Mouse (Mus musculus): ENCODE data around the gene Lipe. TPM values are rescaled to one million over a fixed set of nuclear protein-coding genes. Genes with fewer than 3 reads are reported as not detected.
A peak's percentile ranks its signal among the peaks of the same experiment; 100 is the strongest.
"Not testable (repeated sequence)": the region's sequence is repeated elsewhere in the genome, so short reads cannot be mapped to it uniquely, and the experiment has no call there.

The Lipe gene
- polyA plus RNA-seq, 1 experiment from 2014 or later = 11.4 TPM

- no peak overlapping the region for H3K4me3 ChIP-seq
- H3K4me1 ChIP-seq (replicated peaks) = peaks cover 12% of the 10 kb centered on the region
- H3K4me2 ChIP-seq = no peak overlapping the region
- H3K9ac ChIP-seq = no peak overlapping the region
- no peaks in the 10 kb centered on the region for H3K9me3 ChIP-seq
- no peaks in the 10 kb centered on the region for H3K27me3 ChIP-seq
- no peak overlapping the region for H3K27ac ChIP-seq (replicated peaks)
- no peaks in the 10 kb centered on the region for H3K36me3 ChIP-seq
- no peak for ATAC-seq (ENCODE audit: low read depth)
- 85% methylated on average over 4 of the region's 4 CpGs for WGBS
Observed at GRCm38 (mm10) chr7:25429886-25430784, 31.6 kb upstream of the Lipe start.

- ATAC-seq (ENCODE audit: low read depth) = no peak
- Histone ChIP-seq H3K4me3 (no peak overlapping the region), H3K9me3 (no peaks in the 10 kb centered on the region), H3K4me1 (replicated peaks) (peaks cover 6% of the 10 kb centered on the region), H3K27me3 (no peaks in the 10 kb centered on the region), H3K9ac (no peak overlapping the region), H3K36me3 (no peaks in the 10 kb centered on the region), H3K27ac (replicated peaks) (no peak overlapping the region), H3K4me2 (no peak overlapping the region)
- 97% methylated on average over 3 of the region's 3 CpGs for WGBS
Observed at GRCm38 (mm10) chr7:25428321-25428720, 29.8 kb upstream of the Lipe start.

- H3K27me3 ChIP-seq = peaks cover 10% of the 10 kb centered on the region; the same call in 1 of the 2 replicates
- H3K4me3 ChIP-seq = no peak overlapping the region
- 85% methylated on average over 5 of the region's 5 CpGs for WGBS
- H3K9ac ChIP-seq = no peak overlapping the region
- H3K36me3 ChIP-seq = no peaks in the 10 kb centered on the region
- no peaks in the 10 kb centered on the region for H3K9me3 ChIP-seq
- no peak overlapping the region for H3K27ac ChIP-seq (replicated peaks)
- H3K4me1 ChIP-seq (replicated peaks) = no peaks in the 10 kb centered on the region
- no peak for ATAC-seq (ENCODE audit: low read depth)
- H3K4me2 ChIP-seq = no peak overlapping the region
Observed at GRCm38 (mm10) chr7:25427144-25427543, 28.6 kb upstream of the Lipe start.

- H3K9me3 ChIP-seq; H3K27ac ChIP-seq (replicated peaks); H3K27me3 ChIP-seq; H3K9ac ChIP-seq; H3K4me2 ChIP-seq; H3K36me3 ChIP-seq; H3K4me3 ChIP-seq; ATAC-seq (ENCODE audit: low read depth); H3K4me1 ChIP-seq (replicated peaks): not testable (repeated sequence)
- 89% methylated on average over 4 of the region's 4 CpGs for WGBS
Observed at GRCm38 (mm10) chr7:25426380-25426779, 27.9 kb upstream of the Lipe start.

GRCm38 (mm10) chr7:25424429-25424828 is 25.9 kb upstream of the Lipe start:
- H3K4me1 ChIP-seq (replicated peaks) = no peaks in the 10 kb centered on the region
- peaks cover 10% of the 10 kb centered on the region; the same call in 1 of the 2 replicates for H3K27me3 ChIP-seq
- WGBS = 39% methylated on average over 4 of the region's 4 CpGs
- no peaks in the 10 kb centered on the region for H3K36me3 ChIP-seq
- no peaks in the 10 kb centered on the region for H3K9me3 ChIP-seq
- no peak overlapping the region for H3K4me2 ChIP-seq
- peak; percentile 62 for ATAC-seq (ENCODE audit: low read depth)
- no peak overlapping the region for H3K9ac ChIP-seq
- H3K27ac ChIP-seq (replicated peaks) = no peak overlapping the region
- no peak overlapping the region for H3K4me3 ChIP-seq

DNA sequence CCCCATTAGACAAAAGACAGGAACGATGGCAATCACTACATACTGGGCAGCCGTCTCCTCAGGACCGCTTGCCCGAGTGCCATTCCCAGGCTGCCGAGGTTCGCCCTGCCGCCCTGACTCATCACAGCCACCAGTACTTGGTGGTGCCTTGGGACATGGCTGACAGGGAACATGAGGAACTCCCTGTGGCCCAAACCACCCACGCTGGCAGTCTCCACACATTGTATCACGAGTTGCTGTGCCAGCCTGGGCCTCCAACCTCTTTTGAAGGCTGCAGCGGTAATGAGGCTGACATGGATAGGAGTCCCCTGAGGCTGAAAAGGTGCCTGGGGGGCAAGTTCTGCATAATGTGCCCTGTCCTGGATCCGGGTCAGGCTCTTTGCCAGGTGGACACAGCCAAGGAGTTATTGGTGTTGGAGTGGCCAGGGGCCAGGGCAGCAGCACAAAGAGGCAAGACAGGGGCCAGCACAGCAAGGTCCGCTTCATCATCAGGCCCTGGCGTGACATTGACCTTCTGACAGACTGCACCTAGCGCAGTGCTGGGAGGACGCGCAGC is 23.9 kb upstream of the Lipe start:
- 72% methylated on average over 16 of the region's 16 CpGs for WGBS
- H3K9me3 ChIP-seq = no peaks in the 10 kb centered on the region
- H3K9ac ChIP-seq = no peak overlapping the region
- H3K4me3 ChIP-seq = no peak overlapping the region
- no peak for ATAC-seq (ENCODE audit: low read depth)
- H3K4me2 ChIP-seq = no peak overlapping the region
- no peak overlapping the region for H3K27ac ChIP-seq (replicated peaks)
- H3K36me3 ChIP-seq = no peaks in the 10 kb centered on the region
- H3K4me1 ChIP-seq (replicated peaks) = no peaks in the 10 kb centered on the region
- peaks cover 10% of the 10 kb centered on the region; the same call in 1 of the 2 replicates for H3K27me3 ChIP-seq

DNA sequence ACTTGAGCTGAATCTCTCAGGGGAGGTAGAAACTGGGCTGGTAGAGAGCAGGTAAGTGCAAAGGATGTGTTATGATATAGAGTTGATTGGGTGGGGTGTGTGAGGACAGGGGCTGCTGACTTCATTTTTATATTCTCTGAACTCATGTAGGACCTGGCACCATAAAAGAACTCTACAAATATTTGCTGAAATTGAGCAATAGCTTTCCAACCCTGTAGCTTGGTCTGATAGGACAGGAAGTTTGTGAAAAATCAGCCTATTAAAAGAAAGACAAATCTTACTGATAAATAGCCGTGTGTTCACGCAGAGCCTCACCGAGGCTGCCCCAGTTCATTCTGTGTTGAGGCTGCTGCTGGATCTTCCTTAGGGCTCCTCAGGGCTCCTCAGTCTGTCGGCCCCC is 21.4 kb upstream of the Lipe start:
- no peak overlapping the region for H3K27ac ChIP-seq (replicated peaks)
- H3K27me3 ChIP-seq = peaks cover 10% of the 10 kb centered on the region; the same call in 1 of the 2 replicates
- H3K4me3 ChIP-seq = no peak overlapping the region
- 94% methylated on average over 4 of the region's 4 CpGs for WGBS
- no peaks in the 10 kb centered on the region for H3K4me1 ChIP-seq (replicated peaks)
- no peaks in the 10 kb centered on the region for H3K36me3 ChIP-seq
- H3K9me3 ChIP-seq = no peaks in the 10 kb centered on the region
- H3K9ac ChIP-seq = no peak overlapping the region
- ATAC-seq (ENCODE audit: low read depth) = no peak
- no peak overlapping the region for H3K4me2 ChIP-seq

DNA sequence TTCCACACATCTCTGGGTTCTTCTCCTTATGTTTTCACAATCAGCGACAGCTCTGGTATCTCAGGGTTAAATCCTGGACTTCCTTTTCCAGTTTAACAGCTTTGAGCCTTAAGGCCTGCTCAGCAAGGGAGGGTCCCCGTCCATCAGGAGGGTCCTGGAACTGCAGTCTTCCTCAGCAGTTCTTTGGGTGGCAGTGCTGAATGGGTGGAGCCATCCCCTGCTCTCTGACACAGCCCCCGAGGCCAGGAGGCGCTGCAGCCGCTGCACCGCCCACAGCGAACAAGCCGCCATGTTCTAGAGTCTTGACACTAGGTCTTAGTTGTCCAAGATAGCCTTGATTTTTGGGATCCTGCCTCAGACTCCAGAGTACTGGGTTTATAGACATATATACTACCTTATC is 21.0 kb upstream of the Lipe start:
- no peaks in the 10 kb centered on the region for H3K36me3 ChIP-seq

GRCm38 (mm10) chr7:25417597-25417996 is 19.1 kb upstream of the Lipe start:
- Histone ChIP-seq H3K27ac (replicated peaks) (no peak overlapping the region), H3K27me3 (peaks cover 4% of the 10 kb centered on the region; the same call in 1 of the 2 replicates), H3K9ac (no peak overlapping the region), H3K9me3 (no peaks in the 10 kb centered on the region), H3K4me1 (replicated peaks) (no peaks in the 10 kb centered on the region), H3K36me3 (no peaks in the 10 kb centered on the region), H3K4me2 (no peak overlapping the region), H3K4me3 (no peak overlapping the region)
- WGBS = 82% methylated on average over 1 of the region's 1 CpGs
- no peak for ATAC-seq (ENCODE audit: low read depth)

More for the DNA sequence above, 21.0 kb upstream of the Lipe start:
- Histone ChIP-seq H3K9me3 (no peaks in the 10 kb centered on the region), H3K4me2 (no peak overlapping the region), H3K4me1 (replicated peaks) (no peaks in the 10 kb centered on the region), H3K9ac (no peak overlapping the region), H3K27ac (replicated peaks) (no peak overlapping the region), H3K27me3 (peaks cover 10% of the 10 kb centered on the region; the same call in 1 of the 2 replicates), H3K4me3 (no peak overlapping the region)
- no peak for ATAC-seq (ENCODE audit: low read depth)
- WGBS = 81% methylated on average over 8 of the region's 8 CpGs

DNA sequence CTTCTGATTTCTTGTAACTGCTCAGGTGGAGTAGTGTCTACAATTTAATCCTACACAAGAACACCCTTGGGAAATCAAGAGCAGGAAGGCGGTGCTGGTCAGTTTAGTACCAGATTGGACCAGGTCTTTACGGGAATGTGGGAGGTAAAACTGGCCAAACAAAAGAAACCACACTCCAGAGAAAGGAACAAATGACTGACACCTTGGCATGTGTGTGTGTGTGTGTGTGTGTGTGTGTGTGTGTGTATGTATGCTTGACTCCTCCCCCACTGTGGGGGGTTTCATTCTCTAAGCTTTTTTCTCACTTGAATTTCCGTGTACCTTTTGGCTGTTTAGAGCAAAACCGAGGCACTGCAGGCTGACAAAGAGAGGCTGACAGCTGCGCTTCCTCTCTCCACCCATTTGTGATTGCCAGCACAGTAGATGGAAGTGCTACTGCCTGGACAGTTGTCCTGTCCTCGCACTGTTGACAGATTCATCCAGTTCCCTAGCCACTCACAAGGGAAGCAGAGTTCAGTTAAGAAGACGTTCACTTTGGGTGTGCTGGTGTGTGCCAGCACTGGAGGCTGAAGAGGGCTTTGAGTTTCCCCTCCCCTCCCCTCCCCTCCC is 14.4 kb upstream of the Lipe start, which contains the start of gene Cxcl17:
TSS of gene Cxcl17 (minus strand) at position 54 of the 609 bp plus-strand sequence.
- Histone ChIP-seq H3K27ac (replicated peaks) (no peak within 1 kb of the TSS), H3K27me3 (no peaks in the 10 kb centered on the region), H3K4me2 (no peak within 1 kb of the TSS), H3K4me3 (no peak within 1 kb of the TSS), H3K36me3 (no peaks in the 10 kb centered on the region), H3K9me3 (no peaks in the 10 kb centered on the region), H3K9ac (no peak within 1 kb of the TSS), H3K4me1 (replicated peaks) (no peaks in the 10 kb centered on the region)
- no peak for ATAC-seq (ENCODE audit: low read depth)
- 53% methylated on average over 7 of the region's 7 CpGs for WGBS

DNA sequence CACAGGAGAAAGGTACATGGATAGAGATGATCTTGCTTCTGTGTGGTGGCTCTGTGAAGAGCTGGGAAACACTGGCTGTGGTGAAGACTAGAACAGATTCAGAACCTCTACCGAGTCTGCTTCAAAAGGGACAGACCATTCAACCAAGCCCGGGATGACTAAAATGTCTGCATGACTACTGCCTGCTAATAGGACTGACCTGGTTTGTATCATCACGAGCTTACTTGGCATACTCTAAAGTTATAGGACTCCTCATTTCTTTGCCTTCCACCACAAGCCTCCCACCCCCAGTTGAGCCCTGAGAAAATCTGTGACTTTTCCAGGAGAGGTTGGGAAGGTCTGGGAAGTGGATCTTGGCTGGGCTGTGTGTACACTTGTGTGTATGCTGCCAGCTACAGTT is 13.4 kb upstream of the Lipe start:
- Histone ChIP-seq H3K4me1 (replicated peaks) (no peaks in the 10 kb centered on the region), H3K27me3 (no peaks in the 10 kb centered on the region), H3K36me3 (no peaks in the 10 kb centered on the region), H3K4me2 (no peak overlapping the region), H3K27ac (replicated peaks) (no peak overlapping the region), H3K9ac (no peak overlapping the region), H3K9me3 (no peaks in the 10 kb centered on the region), H3K4me3 (no peak overlapping the region)
- ATAC-seq (ENCODE audit: low read depth) = no peak
- WGBS = 89% methylated on average over 3 of the region's 3 CpGs

DNA sequence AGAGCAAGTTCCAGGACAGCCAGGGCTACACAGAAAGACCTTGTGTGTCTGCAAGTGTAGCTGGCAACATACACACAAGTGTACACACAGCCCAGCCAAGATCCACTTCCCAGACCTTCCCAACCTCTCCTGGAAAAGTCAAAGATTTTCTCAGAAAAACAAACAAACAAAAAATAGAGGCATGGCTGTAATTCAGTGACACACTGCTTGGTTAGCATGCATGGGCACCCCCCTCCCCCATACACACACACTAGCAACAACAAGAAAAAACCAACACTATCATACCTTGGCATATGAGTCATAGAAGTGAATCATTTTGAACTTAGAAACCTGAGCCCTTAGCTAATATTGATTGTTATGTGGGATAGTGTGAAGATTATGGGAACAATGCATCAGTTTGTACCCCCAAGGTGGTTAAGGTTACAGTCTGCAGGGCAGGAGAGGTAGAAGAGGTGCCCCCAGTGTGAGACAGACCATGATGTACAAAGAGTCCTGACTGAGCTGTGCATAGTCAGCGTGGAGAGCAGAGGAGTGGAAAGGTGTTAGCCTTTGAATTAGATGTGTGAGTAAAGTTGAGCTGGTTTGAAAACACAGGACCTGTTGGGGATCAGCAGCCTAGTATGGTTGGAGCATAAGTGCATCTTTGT is 12.6 kb upstream of the Lipe start:
- 85% methylated on average over 1 of the region's 1 CpGs for WGBS
- Histone ChIP-seq H3K4me1 (replicated peaks) (no peaks in the 10 kb centered on the region), H3K9me3 (no peaks in the 10 kb centered on the region), H3K4me2 (no peak overlapping the region), H3K27me3 (no peaks in the 10 kb centered on the region), H3K9ac (no peak overlapping the region), H3K4me3 (no peak overlapping the region), H3K36me3 (no peaks in the 10 kb centered on the region), H3K27ac (replicated peaks) (no peak overlapping the region)
- ATAC-seq (ENCODE audit: low read depth) = no peak
